Mouse (Mus musculus) left cerebral cortex, postnatal 14 days (tissue): ENCODE data around the gene 2310057M21Rik. TPM values are rescaled to one million over a fixed set of nuclear protein-coding genes. Genes with fewer than 3 reads are reported as not detected.

Experiments
- DNase-seq, 2 experiments: peaks; one replicate each; pipeline ENCODE4 v3.0.0; 2021 to 2022; ENCODE audit warnings: low spot score in 2 of 2, mixed read lengths in 1 of 2
- intact Hi-C: fragments of 180-260 bp; cut with DNase I; formaldehyde crosslinking; loops from one replicate; pipeline ENCODE4 v1.15.1; 2025
- total RNA-seq, 2 experiments: library from RNA; stranded (reverse); gene quantifications; 2 replicates each; pipeline ENCODE4 v1.2.3; 2021

The 2310057M21Rik gene
- total RNA-seq, 2 experiments from 2014 or later: 21.7 to 26.0 TPM

- no peak for DNase-seq
- intact Hi-C loops: loop anchor here (5.0 kb wide), 1 partner anchor 219 kb away; no protein-coding TSS in a partner anchor
These were observed 30.9 kb downstream of the 2310057M21Rik start for GRCm38 (mm10) chr7:131331688-131332087.

GRCm38 (mm10) chr7:131329416-131329815 lies 33.1 kb downstream of the 2310057M21Rik start, which contains the start of gene Fam24b:
Gene Fam24b, minus strand, starts transcription at chr7:131329516.
- DNase-seq: no peak
- intact Hi-C loops: no loop called here

- intact Hi-C loops: no loop called here
- DNase-seq: no peak
These were observed 35.5 kb downstream of the 2310057M21Rik start for GRCm38 (mm10) chr7:131327054-131327453.

DNA sequence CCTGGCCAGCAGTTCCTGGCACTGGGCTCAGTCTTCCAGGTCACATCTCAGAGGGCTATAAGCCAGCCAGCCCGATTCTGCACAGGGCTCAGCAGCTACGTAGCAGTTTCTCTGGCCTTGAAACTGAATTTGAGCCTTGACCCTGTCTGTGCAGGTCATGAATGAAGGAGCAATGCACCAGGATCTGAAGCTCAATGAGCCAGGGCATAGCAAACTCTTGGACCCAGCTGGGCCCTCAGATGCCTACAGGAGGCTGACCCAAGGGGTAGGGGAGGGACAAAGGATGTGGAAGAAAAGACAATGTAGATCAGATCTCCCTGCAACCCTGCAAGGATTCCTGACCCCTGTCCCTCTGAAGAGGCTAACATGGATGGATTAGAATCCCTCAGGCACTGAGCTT lies 40.4 kb downstream of the 2310057M21Rik start, which contains the start of gene Cuzd1:
Cuzd1 (minus strand) TSS at position 101 of the 400 bp plus-strand sequence.
- DNase-seq: no peak
- intact Hi-C loops: no loop called here

GRCm38 (mm10) chr7:131318340-131318739 lies 44.2 kb downstream of the 2310057M21Rik start:
- no peak for DNase-seq
- intact Hi-C loops: no loop called here

DNA sequence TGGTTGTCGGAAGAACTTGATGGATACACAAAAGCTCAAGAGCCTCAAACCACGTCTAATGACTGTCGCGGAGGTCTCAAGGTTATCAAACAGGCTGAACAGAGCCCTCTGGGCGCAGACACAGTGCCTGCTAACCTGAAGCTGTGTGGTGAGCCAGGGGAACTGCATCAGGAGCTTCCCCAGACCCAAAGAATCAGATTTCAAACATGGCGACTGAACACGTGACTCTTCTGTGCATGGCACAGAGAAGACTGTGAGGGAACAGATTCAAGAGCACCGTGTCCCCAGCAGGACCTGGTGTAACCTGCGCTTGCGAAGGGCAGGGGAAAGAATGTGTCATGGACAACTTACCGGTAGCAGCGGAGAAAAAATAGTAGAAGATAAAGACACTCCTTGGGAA lies 45.0 kb downstream of the 2310057M21Rik start:
- intact Hi-C loops: no loop called here
- no peak for DNase-seq

GRCm38 (mm10) chr7:131314493-131314892 lies 48.1 kb downstream of the 2310057M21Rik start:
- DNase-seq: no peak
- intact Hi-C loops: no loop called here

DNA sequence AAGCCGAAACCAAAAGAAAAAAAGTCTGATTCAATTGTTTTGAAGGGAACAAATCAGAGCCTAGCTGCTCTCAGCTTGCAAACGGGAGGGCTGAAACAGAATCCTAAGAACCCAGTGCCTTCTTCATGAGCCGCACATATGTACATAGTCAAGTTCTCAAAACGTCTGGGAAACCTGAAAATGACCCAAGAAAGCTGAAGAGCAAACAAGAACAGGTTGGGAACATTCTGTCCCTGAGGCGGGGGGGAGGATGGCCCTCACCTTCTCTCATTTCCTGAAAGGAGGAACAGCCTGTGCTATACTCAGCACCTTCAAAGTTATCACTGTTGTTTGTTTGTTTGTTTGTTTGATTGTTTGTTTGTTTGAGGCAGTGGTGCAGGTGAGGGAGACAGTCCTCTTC lies 55.8 kb downstream of the 2310057M21Rik start:
- intact Hi-C loops: no loop called here
- DNase-seq: no peak

DNA sequence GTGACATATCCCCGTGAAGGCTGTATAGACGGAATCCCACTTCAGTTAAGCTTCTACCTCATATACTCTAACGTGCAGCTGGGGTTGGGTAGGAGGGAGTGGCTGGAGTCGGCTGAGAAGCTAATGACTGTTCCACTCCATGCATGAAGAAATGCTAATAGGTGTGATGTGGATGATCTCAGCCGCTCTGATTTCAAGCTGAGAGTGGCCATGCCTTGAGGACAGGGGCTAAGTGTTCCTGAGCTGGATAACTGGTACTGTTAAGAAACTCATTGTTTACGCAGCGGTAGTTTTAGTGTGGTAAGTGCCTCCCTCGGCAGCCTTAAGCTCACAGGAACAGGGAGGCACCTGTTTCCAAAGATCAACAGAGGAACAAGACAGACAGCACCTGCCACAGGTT lies 59.2 kb downstream of the 2310057M21Rik start:
- intact Hi-C loops: no loop called here

DNA sequence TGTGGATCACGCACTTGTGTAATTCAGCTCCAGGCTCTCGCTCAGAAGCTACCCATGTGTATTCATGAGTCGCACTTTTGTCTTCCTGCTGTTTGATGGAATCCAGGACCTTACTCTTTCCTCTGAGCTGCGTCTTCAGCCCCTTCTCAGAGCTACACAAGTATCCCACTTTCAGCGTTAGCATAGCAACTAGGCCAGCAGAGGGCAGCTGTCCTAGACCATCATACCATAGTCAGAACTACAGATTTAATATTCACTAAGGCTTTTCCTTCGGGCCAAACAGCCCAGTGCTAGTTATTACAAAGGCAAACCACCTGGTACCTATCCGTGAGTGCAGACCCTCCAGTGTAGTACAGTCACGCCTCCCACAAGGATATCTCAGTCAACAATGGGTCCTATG lies 65.4 kb downstream of the 2310057M21Rik start:
- DNase-seq: no peak

More for the DNA sequence above, 59.2 kb downstream of the 2310057M21Rik start:
- DNase-seq: no peak

More for the DNA sequence above, 65.4 kb downstream of the 2310057M21Rik start:
- intact Hi-C loops: no loop called here

Other genes with a start within 250 kb of the 2310057M21Rik start
- not detected for gene 4933402N03Rik, start 216.4 kb downstream of the 2310057M21Rik start, total RNA-seq
- gene 5430419D17Rik, start 188.4 kb downstream of the 2310057M21Rik start, total RNA-seq: not detected
- gene Cuzd1, start 40.5 kb downstream of the 2310057M21Rik start, total RNA-seq: under 1 TPM; 0.15 to 0.20 TPM
- gene Fam24b, start 33.2 kb downstream of the 2310057M21Rik start, total RNA-seq: under 1 TPM in 1 of 2 experiments, not detected in 1; 0.89 TPM
- not detected for gene Fam24a, start 28.9 kb downstream of the 2310057M21Rik start, total RNA-seq
- 10 to 100 TPM; 40.9 to 49.8 TPM for gene Pstk, start 8.4 kb upstream of the 2310057M21Rik start, total RNA-seq
- gene Ikzf5, start 47.8 kb upstream of the 2310057M21Rik start, total RNA-seq: 10 to 100 TPM; 45.1 to 45.9 TPM
- gene Acadsb, start 47.8 kb upstream of the 2310057M21Rik start, total RNA-seq: 10 to 100 TPM; 68.4 to 68.8 TPM
- gene Hmx3, start 180.1 kb upstream of the 2310057M21Rik start, total RNA-seq: not detected
- not detected for gene Hmx2, start 186.0 kb upstream of the 2310057M21Rik start, total RNA-seq
- gene Bub3, start 197.5 kb upstream of the 2310057M21Rik start, total RNA-seq: 10 to 100 TPM; 55.4 to 56.8 TPM